Mouse (Mus musculus) kidney, adult 8-10 months (tissue): Measurements from ENCODE around the gene Btbd35f26.
"Not testable (repeated sequence)": the region's sequence is repeated elsewhere in the genome, so short reads cannot be mapped to it uniquely, and the experiment has no call there.

Experiments
- DNase-seq, 2 experiments: peaks; one replicate each; pipeline ENCODE4 v3.0.0; 2022

Btbd35f26 gene

GRCm38 (mm10) chrX:31336154-31336553 is at the start of gene Btbd35f26:
TSS of gene Btbd35f26 (plus strand) at chrX:31336454.
- not testable (repeated sequence) for DNase-seq

- DNase-seq, result peak in 1 of 2 experiments; percentile 0
Observed at GRCm38 (mm10) chrX:31341924-31342323, 5.7 kb downstream of the Btbd35f26 start.

GRCm38 (mm10) chrX:31383818-31384217 is 47.6 kb downstream of the Btbd35f26 start, which contains the start of gene Btbd35f19:
TSS of gene Btbd35f19 (minus strand) at chrX:31383918.
- DNase-seq, result not testable (repeated sequence)
